Mouse (Mus musculus) hindbrain, postnatal 0 days (tissue): ENCODE results near the gene Pdk2. TPM values are rescaled to one million over a fixed set of nuclear protein-coding genes. Genes with fewer than 3 reads are reported as not detected.
A peak's percentile ranks its signal among the peaks of the same experiment; 100 is the strongest.

Experiments used
- ATAC-seq: fragments of 200-750 bp; cut with Nextera tagmentation; 2 replicates; pipeline ENCODE4 v1.8.0; 2017; ENCODE audit warnings: mild to moderate bottlenecking, moderate TSS enrichment, moderate library complexity
- DNase-seq: peaks from one replicate; pipeline ENCODE4 v3.0.0-alpha.2; 2015; ENCODE audit warnings: low spot score
- H3K27ac ChIP-seq: fragments of 300-500 bp; sonication (generic); 2 replicates; pipeline ENCODE4 v1.5.1; 2014; ENCODE audit warnings: mild to moderate bottlenecking
- H3K27me3 ChIP-seq: fragments of 300-500 bp; sonication (generic); 2 replicates; pipeline ENCODE4 v1.6.1; 2014; ENCODE audit warnings: low read length, mixed read lengths; ENCODE audit not compliant: insufficient read depth
- H3K36me3 ChIP-seq: fragments of 300-500 bp; sonication (generic); 2 replicates; pipeline ENCODE4 v1.6.1; 2014; ENCODE audit warnings: low read length, mixed read lengths; ENCODE audit not compliant: insufficient read depth
- H3K4me1 ChIP-seq: fragments of 300-500 bp; sonication (generic); 2 replicates; pipeline ENCODE4 v1.6.1; 2014; ENCODE audit warnings: antibody characterized with exemption, low read length, mixed read lengths; ENCODE audit not compliant: insufficient read depth
- H3K4me2 ChIP-seq: fragments of 300-500 bp; sonication (generic); 2 replicates; pipeline ENCODE4 v1.6.1; 2014; ENCODE audit warnings: low read depth, mild to moderate bottlenecking, low read length, moderate library complexity, mixed read lengths
- H3K4me3 ChIP-seq: fragments of 300-500 bp; sonication (generic); 2 replicates; pipeline ENCODE4 v1.5.1; 2014; ENCODE audit warnings: low read length
- H3K9ac ChIP-seq: fragments of 300-500 bp; sonication (generic); replicated peaks from 2 replicates; pipeline ENCODE4 v1.6.1; 2014; ENCODE audit warnings: mild to moderate bottlenecking, low read length, moderate library complexity, mixed read lengths
- H3K9me3 ChIP-seq: fragments of 300-500 bp; sonication (generic); 2 replicates; pipeline ENCODE4 v1.6.1; 2016; ENCODE audit warnings: low read length, mixed read lengths
- CTCF ChIP-seq: IDR thresholded peaks from 2 replicates; pipeline ENCODE4 v1.5.1; 2016; ENCODE audit warnings: antibody characterized with exemption, control low read depth, low read depth
- WGBS: fragments of 180-500 bp; shearing (Covaris S2); extraction: QIAGEN DNeasy Blood & Tissue Kit; methylation state at CpG from one replicate; pipeline ENCODE4 v1.1.7; 2014; 5-methylcytosine and 5-hydroxymethylcytosine counted together
- polyA plus RNA-seq: library from polyadenylated mRNA; unstranded; fragments of >200 nt; fragmentation: Nextera tagmentation; extraction: Ambion mirVana; gene quantifications from 2 replicates; pipeline ENCODE4 v1.2.1, GENCODE M21; 2015
- total RNA-seq: library from RNA; depleted of rRNA; stranded (reverse); fragments of >200 nt; gene quantifications from 2 replicates; pipeline ENCODE4 v1.2.3, GENCODE M21; 2014

The Pdk2 gene
- total and polyA plus RNA-seq, 2 experiments from 2014 or later: 25.0 to 49.0 TPM

- Histone ChIP-seq H3K4me2 (peak overlapping the region; percentile 86), H3K27ac (peak overlapping the region; percentile 82; the same call in 1 of the 2 replicates), H3K9me3 (no peaks in the 10 kb centered on the region), H3K4me1 (peaks cover 11% of the 10 kb centered on the region; the same call in 1 of the 2 replicates), H3K27me3 (no peaks in the 10 kb centered on the region), H3K36me3 (no peaks in the 10 kb centered on the region), H3K4me3 (peak overlapping the region; percentile 74; the same call in 1 of the 2 replicates), H3K9ac (peak overlapping the region; percentile 62; the same call in 1 of the 2 replicates)
- no peak for ATAC-seq
- WGBS: 70% methylated on average over 4 of the region's 4 CpGs
- TF ChIP-seq CTCF: no peak
- no peak for DNase-seq
Observed at GRCm38 (mm10) chr11:95039766-95040165, 1.4 kb downstream of the Pdk2 start.

GRCm38 (mm10) chr11:95038818-95039655, 2.1 kb downstream of the Pdk2 start:
- peak overlapping the region; percentile 82; the same call in 1 of the 2 replicates for H3K27ac ChIP-seq
- no peak for TF ChIP-seq CTCF
- no peak for ATAC-seq
- no peaks in the 10 kb centered on the region for H3K27me3 ChIP-seq
- H3K9me3 ChIP-seq: no peaks in the 10 kb centered on the region
- 72% methylated on average over 13 of the region's 13 CpGs for WGBS
- H3K4me2 ChIP-seq: 0 out of 2 replicates have a peak overlapping the region, but pooled peaks have one; percentile 86
- no peak overlapping the region for H3K9ac ChIP-seq
- no peak for DNase-seq
- H3K4me3 ChIP-seq: no peak overlapping the region
- H3K4me1 ChIP-seq: peaks cover 11% of the 10 kb centered on the region; the same call in 1 of the 2 replicates
- H3K36me3 ChIP-seq: no peaks in the 10 kb centered on the region

- 66% methylated on average over 14 of the region's 14 CpGs for WGBS
- no peak overlapping the region for H3K27ac ChIP-seq
- no peaks in the 10 kb centered on the region for H3K27me3 ChIP-seq
- no peak for ATAC-seq
- no peak for TF ChIP-seq CTCF
- no peak overlapping the region for H3K4me2 ChIP-seq
- no peaks in the 10 kb centered on the region for H3K9me3 ChIP-seq
- no peak for DNase-seq
- no peaks in the 10 kb centered on the region for H3K36me3 ChIP-seq
- no peak overlapping the region for H3K4me3 ChIP-seq
- no peak overlapping the region for H3K9ac ChIP-seq
- H3K4me1 ChIP-seq: peaks cover 11% of the 10 kb centered on the region; the same call in 1 of the 2 replicates
Observed at GRCm38 (mm10) chr11:95038156-95038817, 2.9 kb downstream of the Pdk2 start.

- Histone ChIP-seq H3K27ac (peak overlapping the region; percentile 62), H3K4me2 (no peak overlapping the region), H3K9me3 (no peaks in the 10 kb centered on the region), H3K4me3 (no peak overlapping the region), H3K4me1 (peaks cover 11% of the 10 kb centered on the region; the same call in 1 of the 2 replicates), H3K9ac (no peak overlapping the region), H3K27me3 (no peaks in the 10 kb centered on the region), H3K36me3 (no peaks in the 10 kb centered on the region)
- DNase-seq (peak; percentile 58), ATAC-seq (no peak)
- WGBS: 35% methylated on average over 6 of the region's 6 CpGs
- no peak for TF ChIP-seq CTCF
Observed at GRCm38 (mm10) chr11:95037306-95037705, 3.8 kb downstream of the Pdk2 start.

GRCm38 (mm10) chr11:95036521-95036920, 4.6 kb downstream of the Pdk2 start:
- DNase-seq: no peak
- H3K4me1 ChIP-seq: peaks cover 9% of the 10 kb centered on the region; the same call in 1 of the 2 replicates
- no peak for ATAC-seq
- no peak overlapping the region for H3K4me2 ChIP-seq
- no peak overlapping the region for H3K9ac ChIP-seq
- H3K9me3 ChIP-seq: no peaks in the 10 kb centered on the region
- no peak for TF ChIP-seq CTCF
- H3K36me3 ChIP-seq: no peaks in the 10 kb centered on the region
- 93% methylated on average over 5 of the region's 5 CpGs for WGBS
- no peak overlapping the region for H3K4me3 ChIP-seq
- H3K27ac ChIP-seq: peak overlapping the region; percentile 62
- H3K27me3 ChIP-seq: no peaks in the 10 kb centered on the region

- H3K4me1 ChIP-seq: peaks cover 2% of the 10 kb centered on the region; the same call in 1 of the 2 replicates
- H3K9ac ChIP-seq: no peak overlapping the region
- DNase-seq: no peak
- H3K9me3 ChIP-seq: no peaks in the 10 kb centered on the region
- H3K4me3 ChIP-seq: no peak overlapping the region
- no peaks in the 10 kb centered on the region for H3K27me3 ChIP-seq
- TF ChIP-seq CTCF: no peak
- H3K36me3 ChIP-seq: no peaks in the 10 kb centered on the region
- no peak overlapping the region for H3K27ac ChIP-seq
- no peak for ATAC-seq
- 68% methylated on average over 10 of the region's 10 CpGs for WGBS
- no peak overlapping the region for H3K4me2 ChIP-seq
Observed at GRCm38 (mm10) chr11:95034902-95035301, 6.3 kb downstream of the Pdk2 start.
